Comparison of ENCODE assay signal across 9 mouse cellular contexts in genomic region chr7:72543946-72544345, GRCm38 (mm10).
A peak's percentile ranks its signal among the peaks of the same experiment; 100 is the strongest.
DNase-seq lines count a peak whose midpoint lies in the region; ATAC-seq and TF ChIP-seq lines count a peak whose summit lies in the region.
"Had no signal": no experiment of that assay in that cellular context is flagged by ENCODE, and none has a peak within 500 bp of the region (broad histone marks: within the 10 kb centered on the region; RNA-seq: fewer than 3 reads in every experiment).

No protein-coding gene starts in this region.

- no peak for TF ChIP-seq CTCF in liver, adult 2 months (IDR thresholded peaks at IDR 0.05; ENCODE audit: low read depth, low read length)
- TF ChIP-seq CTCF in lung, embryonic 14.5 days (IDR thresholded peaks at IDR 0.05; ENCODE audit: low read depth), result no peak

- H3K9ac ChIP-seq in liver, adult 2 months (ENCODE audit: low read depth, low read length), result no peak overlapping the region
- no peak overlapping the region for H3K9ac ChIP-seq in liver, embryonic 11.5 days (ENCODE audit: low read depth, low read length)
- no peak overlapping the region for H3K9ac ChIP-seq in lung, embryonic 14.5 days

- ATAC-seq in liver, embryonic 11.5 days (replicated peaks; ENCODE audit: low FRiP score), result no peak
- ATAC-seq in lung, embryonic 14.5 days (ENCODE audit: insufficient read depth), result peak; percentile 89
- ATAC-seq: midbrain, embryonic 16.5 days had no signal

- WGBS in liver, adult 2 months, result 25% methylated on average over 4 of the region's 4 CpGs
- 41% methylated on average over 4 of the region's 4 CpGs for WGBS in liver, embryonic 11.5 days
- WGBS in lung, embryonic 14.5 days, result 15% methylated on average over 4 of the region's 4 CpGs

- H3K4me1 ChIP-seq in liver, adult 2 months (ENCODE audit: control insufficient read depth, insufficient read depth, low read length), result no peaks in the 10 kb centered on the region
- no peaks in the 10 kb centered on the region for H3K4me1 ChIP-seq in liver, embryonic 11.5 days (replicated peaks; ENCODE audit: control insufficient read depth, insufficient read depth, low read length)
- H3K4me1 ChIP-seq in lung, embryonic 14.5 days (ENCODE audit: insufficient read depth), result peaks cover 15% of the 10 kb centered on the region

- no peak overlapping the region for H3K4me3 ChIP-seq in liver, adult 2 months (ENCODE audit: insufficient read depth, low read depth, low read length)
- no peak overlapping the region for H3K4me3 ChIP-seq in liver, embryonic 11.5 days (ENCODE audit: low read depth, low read length)
- no peak overlapping the region for H3K4me3 ChIP-seq in lung, embryonic 14.5 days (ENCODE audit: low read depth, low read length)

- TF ChIP-seq POLR2A in liver, adult 2 months (IDR thresholded peaks at IDR 0.05; ENCODE audit: extremely low read depth, insufficient read depth, low read length), result no peak

- H3K9me3 ChIP-seq in liver, embryonic 11.5 days (ENCODE audit: control insufficient read depth, low read length), result 0 out of 2 replicates have a peak, but pooled peaks cover 3% of the 10 kb centered on the region
- no peaks in the 10 kb centered on the region for H3K9me3 ChIP-seq in lung, embryonic 14.5 days (ENCODE audit: low read depth, low read length)

- H3K27me3 ChIP-seq in liver, adult 2 months (ENCODE audit: control insufficient read depth, insufficient read depth, low read length), result no peaks in the 10 kb centered on the region
- no peaks in the 10 kb centered on the region for H3K27me3 ChIP-seq in liver, embryonic 11.5 days (replicated peaks; ENCODE audit: control insufficient read depth, insufficient read depth, low read length)
- H3K27me3 ChIP-seq in lung, embryonic 14.5 days (ENCODE audit: insufficient read depth, low read length), result no peaks in the 10 kb centered on the region

- peak; percentile 14 to 25 for DNase-seq in cerebellum, adult 18-20 months
- no peak for DNase-seq in cerebellum, adult 9-11 months
- DNase-seq in liver, adult 2 months (ENCODE audit: extremely low read depth, low read depth, low spot score), result peak; percentile 30
- no peak for DNase-seq in liver, embryonic 11.5 days (ENCODE audit: low spot score)
- DNase-seq in cerebellum, postnatal 10 days, result peak; percentile 73 to 74
- peak; percentile 93 for DNase-seq in lung, embryonic 14.5 days
- no peak for DNase-seq in thymus, postnatal 10 days (ENCODE audit: low spot score in 2 of 2)
- no peak for DNase-seq in heart, adult 8-10 months (ENCODE audit: low spot score)

- H3K27ac ChIP-seq in liver, adult 2 months (replicated peaks; ENCODE audit: insufficient read depth, low read depth, low read length), result no peak overlapping the region
- no peak overlapping the region for H3K27ac ChIP-seq in liver, embryonic 11.5 days (ENCODE audit: low read depth, low read length)
- peak overlapping the region; percentile 2 for H3K27ac ChIP-seq in lung, embryonic 14.5 days (ENCODE audit: low read depth)

- H3K79me2 ChIP-seq in liver, adult 2 months (ENCODE audit: control insufficient read depth, insufficient read depth, low read length), result no peaks in the 10 kb centered on the region

- H3K4me2 ChIP-seq in liver, embryonic 11.5 days, result no peak overlapping the region
- no peak overlapping the region for H3K4me2 ChIP-seq in lung, embryonic 14.5 days

- H3K36me3 ChIP-seq in liver, adult 2 months (ENCODE audit: control insufficient read depth, insufficient read depth, low read length), result no peaks in the 10 kb centered on the region
- no peaks in the 10 kb centered on the region for H3K36me3 ChIP-seq in liver, embryonic 11.5 days (ENCODE audit: control insufficient read depth, insufficient read depth, low read length)
- H3K36me3 ChIP-seq in lung, embryonic 14.5 days (ENCODE audit: insufficient read depth), result no peaks in the 10 kb centered on the region

Comparison
In these comparisons a context has a peak if more than half of its experiments do, and no peak if none do; other contexts are left out.
1. DNase-seq: peak in cerebellum, adult 18-20 months (2 of 2), liver, adult 2 months (single experiment), cerebellum, postnatal 10 days (2 of 2) and lung, embryonic 14.5 days (single experiment); none in cerebellum, adult 9-11 months (single experiment), liver, embryonic 11.5 days (single experiment), thymus, postnatal 10 days (0 of 2) and heart, adult 8-10 months (single experiment).